Mouse (Mus musculus): ENCODE results near the gene Med19. TPM values are rescaled to one million over a fixed set of nuclear protein-coding genes. Genes with fewer than 3 reads are reported as not detected.

The Med19 gene
- total and polyA plus RNA-seq, 2 experiments from 2014 or later: 46.8 to 48.7 TPM

DNA sequence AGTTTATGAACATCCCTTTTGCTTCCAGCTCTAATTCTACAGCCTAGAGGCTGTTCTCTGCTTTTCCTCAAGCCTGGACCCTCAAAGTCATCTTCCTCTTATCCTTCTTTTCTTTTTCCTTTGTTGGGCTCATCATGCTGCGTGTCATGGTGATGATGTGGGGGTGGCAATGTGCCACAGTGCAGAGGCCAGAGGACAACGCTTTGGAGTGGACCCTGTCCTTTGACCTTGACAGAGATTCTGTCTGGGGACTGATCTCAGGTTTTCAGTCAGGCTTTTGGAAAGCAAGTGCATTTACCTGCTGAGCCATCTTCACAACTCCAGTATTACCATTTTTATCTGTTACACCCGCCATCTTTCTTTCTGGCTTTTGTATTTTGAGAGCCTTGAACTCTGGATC, 53.0 kb downstream of the Med19 start:
- TF ChIP-seq CTCF (IDR thresholded peaks at IDR 0.05; ENCODE audit: low read depth): no peak
- Histone ChIP-seq H3K9ac (no peak overlapping the region), H3K4me2 (ENCODE audit: low read depth) (no peak overlapping the region), H3K27me3 (ENCODE audit: insufficient read depth, low read length) (no peaks in the 10 kb centered on the region), H3K4me1 (ENCODE audit: insufficient read depth) (peaks cover 19% of the 10 kb centered on the region), H3K36me3 (ENCODE audit: insufficient read depth) (no peaks in the 10 kb centered on the region), H3K4me3 (ENCODE audit: low read depth, low read length) (no peak overlapping the region), H3K27ac (ENCODE audit: low read depth, low read length) (no peak overlapping the region), H3K9me3 (ENCODE audit: low read length) (no peaks in the 10 kb centered on the region)
- no peak for ATAC-seq
- no peak for DNase-seq
- 81% methylated on average over 3 of the region's 3 CpGs for WGBS

DNA sequence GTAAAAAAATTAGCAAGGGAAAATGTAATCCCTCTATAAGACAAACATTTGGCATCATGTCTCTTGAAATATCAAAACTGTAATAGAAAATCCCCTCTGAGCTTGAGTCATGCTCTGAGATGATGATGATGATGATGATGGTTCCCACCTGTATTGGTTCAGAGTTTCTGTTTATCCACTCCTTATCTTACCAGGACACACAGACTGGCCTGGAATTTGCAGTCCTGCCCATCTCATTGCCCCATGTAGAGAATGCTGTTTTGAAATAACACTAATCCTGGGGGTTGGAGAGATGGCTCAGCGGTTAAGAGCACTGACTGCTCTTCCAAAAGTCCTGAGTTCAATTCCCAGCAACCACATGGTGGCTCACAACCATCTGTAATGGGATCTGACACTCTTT, 54.2 kb downstream of the Med19 start:
- no peak overlapping the region for H3K27ac ChIP-seq (ENCODE audit: low read depth, low read length)
- no peaks in the 10 kb centered on the region for H3K27me3 ChIP-seq (ENCODE audit: insufficient read depth, low read length)
- H3K4me2 ChIP-seq (ENCODE audit: low read depth): no peak overlapping the region
- ATAC-seq: no peak
- no peak for DNase-seq
- peaks cover 24% of the 10 kb centered on the region for H3K4me1 ChIP-seq (ENCODE audit: insufficient read depth)
- H3K9me3 ChIP-seq (ENCODE audit: low read length): no peaks in the 10 kb centered on the region
- H3K36me3 ChIP-seq (ENCODE audit: insufficient read depth): no peaks in the 10 kb centered on the region
- H3K4me3 ChIP-seq (ENCODE audit: low read depth, low read length): no peak overlapping the region
- H3K9ac ChIP-seq: no peak overlapping the region
- WGBS: 85% methylated on average over 1 of the region's 1 CpGs
- no peak for TF ChIP-seq CTCF (IDR thresholded peaks at IDR 0.05; ENCODE audit: low read depth)

DNA sequence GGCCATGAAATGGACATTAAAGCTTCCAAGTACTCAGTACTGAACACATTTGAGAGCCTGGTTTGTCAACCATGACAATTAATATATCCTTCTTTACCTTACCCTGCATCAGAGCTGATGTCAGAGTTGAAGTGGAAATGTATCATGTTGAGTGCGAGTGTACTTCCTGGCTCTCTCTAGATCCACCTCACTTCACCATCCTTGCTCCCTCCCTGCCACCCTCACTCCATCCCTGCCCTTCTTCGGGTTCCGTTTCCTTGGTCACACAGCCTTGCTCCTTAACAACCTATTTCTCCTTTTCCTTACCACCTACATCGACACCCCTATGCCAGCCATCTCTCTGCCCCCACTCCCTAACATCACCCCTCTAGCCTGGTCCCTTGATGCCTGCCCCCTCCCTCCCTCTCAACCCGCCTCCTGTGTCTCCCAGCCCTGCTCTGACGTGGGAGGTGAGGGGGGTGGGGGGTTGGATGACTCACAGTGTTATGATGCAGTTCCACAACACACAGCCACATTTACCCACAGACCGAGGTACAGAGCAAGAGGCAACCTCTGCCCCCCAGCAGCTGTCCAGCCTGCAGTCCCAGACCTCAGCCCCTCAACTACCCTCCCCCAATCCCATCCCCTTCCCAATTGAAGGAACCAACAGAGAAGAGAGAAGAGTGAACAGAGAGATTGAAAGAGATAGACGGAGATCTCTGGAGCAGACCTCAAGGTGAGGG, 55.5 kb downstream of the Med19 start, which contains the start of gene Ypel4:
Ypel4 (plus strand) TSS at position 480 of the 722 bp plus-strand sequence.
- WGBS: 4% methylated on average over 8 of the region's 8 CpGs
- peak within 1 kb of the TSS; percentile 78 for H3K4me2 ChIP-seq (ENCODE audit: low read depth)
- peaks cover 34% of the 10 kb centered on the region for H3K4me1 ChIP-seq (ENCODE audit: insufficient read depth)

DNA sequence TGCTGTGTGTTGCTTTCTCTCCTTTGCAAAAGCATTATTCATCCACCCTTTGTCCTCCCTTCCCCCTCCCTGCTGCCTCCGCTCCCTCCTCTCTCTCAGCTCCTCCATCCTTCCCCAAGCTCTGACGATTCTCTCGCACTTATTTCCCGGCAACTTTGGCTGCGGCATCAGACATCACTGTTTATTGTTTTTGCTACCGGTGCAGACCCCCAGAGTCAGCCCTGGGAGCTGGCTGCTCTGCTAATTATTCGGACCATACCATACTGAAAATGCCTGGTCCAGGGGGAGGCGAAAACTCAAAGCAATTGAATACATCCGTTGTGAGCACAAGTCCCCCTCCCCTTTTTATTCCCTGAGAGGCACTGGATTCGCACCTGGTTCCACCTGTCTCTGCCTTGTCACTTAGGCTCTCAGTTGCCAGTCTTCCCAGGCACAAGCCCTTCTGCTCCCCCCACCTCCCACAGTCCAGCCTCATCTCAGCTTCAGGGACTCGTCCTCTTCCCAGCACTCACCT, 56.2 kb downstream of the Med19 start:
- peaks cover 34% of the 10 kb centered on the region for H3K4me1 ChIP-seq (ENCODE audit: insufficient read depth)

More for the DNA sequence above, 55.5 kb downstream of the Med19 start, which contains the start of gene Ypel4:
- H3K9me3 ChIP-seq (ENCODE audit: low read length): no peaks in the 10 kb centered on the region
- peak within 1 kb of the TSS; percentile 65 for H3K9ac ChIP-seq
- DNase-seq (peak; percentile 82), ATAC-seq (peak; percentile 93)
- TF ChIP-seq CTCF (IDR thresholded peaks at IDR 0.05; ENCODE audit: low read depth): no peak
- peak within 1 kb of the TSS; percentile 50 for H3K4me3 ChIP-seq (ENCODE audit: low read depth, low read length)
- no peaks in the 10 kb centered on the region for H3K36me3 ChIP-seq (ENCODE audit: insufficient read depth)
- peak within 1 kb of the TSS; percentile 62 for H3K27ac ChIP-seq (ENCODE audit: low read depth, low read length)
- no peaks in the 10 kb centered on the region for H3K27me3 ChIP-seq (ENCODE audit: insufficient read depth, low read length)

DNA sequence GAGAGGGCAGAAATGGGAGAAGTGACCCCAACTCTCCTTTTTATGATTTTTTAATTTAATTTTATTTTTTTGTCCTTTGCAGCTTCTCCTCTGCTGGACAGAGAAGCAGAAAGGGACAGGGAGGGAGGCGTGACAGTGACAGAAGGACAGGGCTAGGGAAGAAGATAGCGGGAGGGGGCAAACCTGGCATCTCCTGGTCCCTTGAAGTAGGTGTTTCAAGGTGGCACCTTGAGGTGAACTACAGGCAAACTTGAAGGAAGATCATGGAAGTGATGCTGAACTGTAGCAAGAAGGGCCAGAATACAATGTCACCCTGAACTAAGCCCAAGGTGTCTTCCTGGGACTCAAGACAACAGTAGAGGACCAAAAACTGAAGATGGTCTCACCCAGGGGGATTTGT, 56.7 kb downstream of the Med19 start:
- Histone ChIP-seq H3K4me2 (ENCODE audit: low read depth) (peak overlapping the region; percentile 78), H3K4me3 (ENCODE audit: low read depth, low read length) (peak overlapping the region; percentile 50), H3K9ac (peak overlapping the region; percentile 65), H3K27me3 (ENCODE audit: insufficient read depth, low read length) (no peaks in the 10 kb centered on the region), H3K27ac (ENCODE audit: low read depth, low read length) (peak overlapping the region; percentile 62; the same call in 1 of the 2 replicates), H3K9me3 (ENCODE audit: low read length) (no peaks in the 10 kb centered on the region), H3K4me1 (ENCODE audit: insufficient read depth) (peaks cover 34% of the 10 kb centered on the region), H3K36me3 (ENCODE audit: insufficient read depth) (no peaks in the 10 kb centered on the region)
- TF ChIP-seq CTCF (IDR thresholded peaks at IDR 0.05; ENCODE audit: low read depth): no peak
- ATAC-seq (no peak), DNase-seq (no peak)
- WGBS: 3% methylated on average over 2 of the region's 2 CpGs

More for the DNA sequence above, 56.2 kb downstream of the Med19 start:
- ATAC-seq (peak; percentile 67), DNase-seq (peak; percentile 80)
- H3K4me3 ChIP-seq (ENCODE audit: low read depth, low read length): peak overlapping the region; percentile 50
- peak overlapping the region; percentile 65 for H3K9ac ChIP-seq
- 1% methylated on average over 11 of the region's 11 CpGs for WGBS
- H3K36me3 ChIP-seq (ENCODE audit: insufficient read depth): no peaks in the 10 kb centered on the region
- H3K4me2 ChIP-seq (ENCODE audit: low read depth): peak overlapping the region; percentile 78
- H3K9me3 ChIP-seq (ENCODE audit: low read length): no peaks in the 10 kb centered on the region
- H3K27ac ChIP-seq (ENCODE audit: low read depth, low read length): peak overlapping the region; percentile 62
- no peak for TF ChIP-seq CTCF (IDR thresholded peaks at IDR 0.05; ENCODE audit: low read depth)
- H3K27me3 ChIP-seq (ENCODE audit: insufficient read depth, low read length): no peaks in the 10 kb centered on the region

DNA sequence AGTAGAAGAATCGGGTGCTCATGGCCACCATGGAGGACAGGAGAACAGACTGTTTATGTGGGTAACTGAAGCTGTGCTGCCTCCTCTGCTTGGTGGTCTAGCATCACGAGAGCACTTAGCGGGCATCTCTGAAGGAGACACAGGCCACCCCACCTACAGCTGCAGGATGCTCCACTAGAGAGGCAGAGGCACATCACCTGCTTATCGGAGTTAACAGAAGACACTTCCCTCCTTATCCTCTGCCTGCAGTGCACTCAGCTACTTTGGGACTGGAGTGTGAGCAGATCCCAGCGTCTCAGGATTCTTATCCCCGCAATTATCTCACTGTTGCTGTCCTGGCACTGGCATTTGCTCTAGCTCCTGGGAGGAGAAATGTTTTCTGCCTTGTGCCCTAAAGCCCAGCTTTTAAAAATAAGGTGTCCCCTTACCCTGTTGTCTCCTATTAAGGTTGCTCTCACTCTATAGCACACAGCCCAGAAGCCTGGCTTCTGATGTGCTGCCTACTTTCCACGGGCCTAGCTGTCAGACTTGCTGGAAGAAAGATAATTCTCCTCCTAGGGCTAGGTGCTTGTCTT, 57.2 kb downstream of the Med19 start:
- Histone ChIP-seq H3K36me3 (ENCODE audit: insufficient read depth) (no peaks in the 10 kb centered on the region), H3K27me3 (ENCODE audit: insufficient read depth, low read length) (no peaks in the 10 kb centered on the region), H3K4me2 (ENCODE audit: low read depth) (peak overlapping the region; percentile 78), H3K9me3 (ENCODE audit: low read length) (no peaks in the 10 kb centered on the region), H3K4me1 (ENCODE audit: insufficient read depth) (peaks cover 34% of the 10 kb centered on the region), H3K9ac (peak overlapping the region; percentile 65; the same call in 1 of the 2 replicates), H3K4me3 (ENCODE audit: low read depth, low read length) (peak overlapping the region; percentile 50), H3K27ac (ENCODE audit: low read depth, low read length) (no peak overlapping the region)
- 13% methylated on average over 7 of the region's 7 CpGs for WGBS
- TF ChIP-seq CTCF (IDR thresholded peaks at IDR 0.05; ENCODE audit: low read depth): no peak
- ATAC-seq (no peak), DNase-seq (no peak)
